16 mouse cellular contexts compared by ENCODE assay signal in the genomic region with DNA sequence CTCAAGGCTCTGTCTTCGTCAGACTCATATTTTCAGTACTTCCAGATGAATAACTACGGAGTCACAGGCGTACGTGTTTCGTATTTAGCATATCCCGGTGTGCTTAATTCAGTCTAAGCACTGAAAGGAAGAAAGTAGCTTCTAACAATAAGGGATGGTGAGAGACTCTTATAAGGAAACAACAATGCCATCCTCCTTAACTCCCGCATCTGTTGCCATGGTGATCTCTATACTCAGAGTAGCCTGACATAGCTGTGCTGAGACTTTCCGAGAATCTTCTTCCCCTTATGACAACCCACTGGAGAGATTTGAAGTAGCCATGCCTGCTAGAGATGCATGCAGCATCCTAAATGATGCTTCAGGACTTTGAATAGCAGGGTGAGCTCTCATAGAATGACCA.
A peak's percentile ranks its signal among the peaks of the same experiment; 100 is the strongest.
DNase-seq lines count a peak whose midpoint lies in the region; ATAC-seq lines count a peak whose summit lies in the region.
"Had no signal": no experiment of that assay in that cellular context is flagged by ENCODE, and none has a peak within 500 bp of the region (broad histone marks: within the 10 kb centered on the region; RNA-seq: fewer than 3 reads in every experiment).

No protein-coding gene starts in this region.

- H3K27ac ChIP-seq in midbrain, embryonic 11.5 days (ENCODE audit: low read depth, low read length), result no peak overlapping the region
- no peak overlapping the region for H3K27ac ChIP-seq in midbrain, embryonic 10.5 days (replicated peaks)
- H3K27ac ChIP-seq in forebrain, embryonic 16.5 days (ENCODE audit: low read length), result peak overlapping the region; percentile 41; the same call in 1 of the 2 replicates
- H3K27ac ChIP-seq in hindbrain, embryonic 15.5 days (replicated peaks), result peak overlapping the region; percentile 71
- H3K27ac ChIP-seq in neural tube, embryonic 15.5 days (replicated peaks), result peak overlapping the region; percentile 70
- H3K27ac ChIP-seq: kidney, postnatal 0 days; limb, embryonic 15.5 days; neural tube, embryonic 12.5 days had no signal

- peaks cover 6% of the 10 kb centered on the region; the same call in 1 of the 2 replicates for H3K4me1 ChIP-seq in midbrain, embryonic 11.5 days (ENCODE audit: control insufficient read depth, insufficient read depth, low read length)
- peaks cover 23% of the 10 kb centered on the region for H3K4me1 ChIP-seq in midbrain, embryonic 10.5 days
- peaks cover 3% of the 10 kb centered on the region; the same call in 1 of the 2 replicates for H3K4me1 ChIP-seq in forebrain, embryonic 16.5 days (replicated peaks; ENCODE audit: control insufficient read depth, insufficient read depth, low read length)
- peaks cover 21% of the 10 kb centered on the region for H3K4me1 ChIP-seq in hindbrain, embryonic 15.5 days (replicated peaks)
- H3K4me1 ChIP-seq in neural tube, embryonic 15.5 days, result peaks cover 12% of the 10 kb centered on the region
- H3K4me1 ChIP-seq: neural tube, embryonic 12.5 days had no signal

- no peaks in the 10 kb centered on the region for H3K36me3 ChIP-seq in midbrain, embryonic 11.5 days (ENCODE audit: control insufficient read depth, insufficient read depth, low read length)
- H3K36me3 ChIP-seq in midbrain, embryonic 10.5 days, result no peaks in the 10 kb centered on the region
- H3K36me3 ChIP-seq in forebrain, embryonic 16.5 days (ENCODE audit: control insufficient read depth, insufficient read depth), result no peaks in the 10 kb centered on the region
- no peaks in the 10 kb centered on the region for H3K36me3 ChIP-seq in hindbrain, embryonic 15.5 days
- H3K36me3 ChIP-seq in neural tube, embryonic 15.5 days, result no peaks in the 10 kb centered on the region
- H3K36me3 ChIP-seq: G1E; limb, embryonic 15.5 days; neural tube, embryonic 12.5 days had no signal

- ATAC-seq in midbrain, embryonic 11.5 days (ENCODE audit: low FRiP score), result no peak
- peak; percentile 85 for ATAC-seq in forebrain, embryonic 16.5 days
- peak; percentile 81 for ATAC-seq in hindbrain, embryonic 15.5 days (ENCODE audit: low FRiP score, low read depth)
- peak; percentile 74; the same call in 1 of the 2 replicates for ATAC-seq in neural tube, embryonic 15.5 days (ENCODE audit: low FRiP score)
- ATAC-seq: inflammation-experienced regulatory T-cells, adult 6 months; liver, postnatal 0 days had no signal

- H3K9ac ChIP-seq in midbrain, embryonic 11.5 days (ENCODE audit: low read length), result no peak overlapping the region
- H3K9ac ChIP-seq in forebrain, embryonic 16.5 days (replicated peaks; ENCODE audit: low read depth, low read length), result no peak overlapping the region
- H3K9ac ChIP-seq in hindbrain, embryonic 15.5 days, result no peak overlapping the region
- no peak overlapping the region for H3K9ac ChIP-seq in neural tube, embryonic 15.5 days (replicated peaks)
- H3K9ac ChIP-seq: limb, embryonic 15.5 days; liver, postnatal 0 days; neural tube, embryonic 12.5 days had no signal

- H3K4me2 ChIP-seq in midbrain, embryonic 11.5 days, result no peak overlapping the region
- H3K4me2 ChIP-seq in forebrain, embryonic 16.5 days (ENCODE audit: low read length), result no peak overlapping the region
- H3K4me2 ChIP-seq in hindbrain, embryonic 15.5 days, result peak overlapping the region; percentile 30
- peak overlapping the region; percentile 22 for H3K4me2 ChIP-seq in neural tube, embryonic 15.5 days
- H3K4me2 ChIP-seq: limb, embryonic 15.5 days; neural tube, embryonic 12.5 days had no signal

- WGBS in midbrain, embryonic 11.5 days, result 35% methylated on average over 8 of the region's 8 CpGs
- WGBS in midbrain, embryonic 10.5 days, result 56% methylated on average over 8 of the region's 8 CpGs
- 25% methylated on average over 8 of the region's 8 CpGs for WGBS in forebrain, embryonic 16.5 days
- 12% methylated on average over 8 of the region's 8 CpGs for WGBS in hindbrain, embryonic 15.5 days
- 14% methylated on average over 8 of the region's 8 CpGs for WGBS in neural tube, embryonic 15.5 days

- no peaks in the 10 kb centered on the region for H3K27me3 ChIP-seq in midbrain, embryonic 11.5 days (ENCODE audit: control insufficient read depth, insufficient read depth, low read length)
- H3K27me3 ChIP-seq in midbrain, embryonic 10.5 days (ENCODE audit: low read depth, poor library complexity, severe bottlenecking), result no peaks in the 10 kb centered on the region
- no peaks in the 10 kb centered on the region for H3K27me3 ChIP-seq in forebrain, embryonic 16.5 days (replicated peaks; ENCODE audit: control insufficient read depth, insufficient read depth, low read length)
- no peaks in the 10 kb centered on the region for H3K27me3 ChIP-seq in hindbrain, embryonic 15.5 days
- no peaks in the 10 kb centered on the region for H3K27me3 ChIP-seq in neural tube, embryonic 15.5 days (replicated peaks)
- H3K27me3 ChIP-seq: limb, embryonic 15.5 days; neural tube, embryonic 12.5 days had no signal

- H3K9me3 ChIP-seq in midbrain, embryonic 11.5 days (ENCODE audit: control insufficient read depth, low read length), result no peaks in the 10 kb centered on the region
- no peaks in the 10 kb centered on the region for H3K9me3 ChIP-seq in midbrain, embryonic 10.5 days (replicated peaks)
- no peaks in the 10 kb centered on the region for H3K9me3 ChIP-seq in forebrain, embryonic 16.5 days (ENCODE audit: control insufficient read depth, low read length)
- no peaks in the 10 kb centered on the region for H3K9me3 ChIP-seq in hindbrain, embryonic 15.5 days
- H3K9me3 ChIP-seq in neural tube, embryonic 15.5 days (replicated peaks), result no peaks in the 10 kb centered on the region
- H3K9me3 ChIP-seq: G1E; limb, embryonic 15.5 days; neural tube, embryonic 12.5 days had no signal

- DNase-seq in midbrain, embryonic 11.5 days (ENCODE audit: low spot score, missing footprints), result peak; percentile 85
- no peak for DNase-seq in midbrain, embryonic 10.5 days (ENCODE audit: low spot score)
- no peak for DNase-seq in MN1 (ENCODE audit: low spot score)
- DNase-seq in layer of hippocampus, adult 11-12 months (ENCODE audit: low spot score), result no peak
- DNase-seq: adrenal gland, postnatal 14 days; cerebellum, postnatal 10 days; liver, postnatal 0 days; thymus, adult 18-20 months had no signal

- no peak overlapping the region for H3K4me3 ChIP-seq in midbrain, embryonic 11.5 days (ENCODE audit: low read depth, low read length)
- H3K4me3 ChIP-seq in midbrain, embryonic 10.5 days, result no peak overlapping the region
- no peak overlapping the region for H3K4me3 ChIP-seq in forebrain, embryonic 16.5 days (replicated peaks; ENCODE audit: low read length)
- H3K4me3 ChIP-seq in hindbrain, embryonic 15.5 days, result no peak overlapping the region
- H3K4me3 ChIP-seq in neural tube, embryonic 15.5 days (replicated peaks), result no peak overlapping the region
- H3K4me3 ChIP-seq: limb, embryonic 15.5 days; neural tube, embryonic 12.5 days had no signal

Comparison
In these comparisons a context has a peak if more than half of its experiments do, and no peak if none do; other contexts are left out.
1. H3K27ac ChIP-seq: peak in forebrain, embryonic 16.5 days (single experiment), hindbrain, embryonic 15.5 days (single experiment) and neural tube, embryonic 15.5 days (single experiment); none in midbrain, embryonic 11.5 days (single experiment) and midbrain, embryonic 10.5 days (single experiment).
2. H3K4me2 ChIP-seq: peak in hindbrain, embryonic 15.5 days (single experiment) and neural tube, embryonic 15.5 days (single experiment); none in midbrain, embryonic 11.5 days (single experiment) and forebrain, embryonic 16.5 days (single experiment).